Mouse (Mus musculus): Measurements from ENCODE around the gene Mc3r.

- TF ChIP-seq HCFC1 (IDR thresholded peaks at IDR 0.05; ENCODE audit: low read depth, low read length) (no peak), CHD1 (IDR thresholded peaks at IDR 0.05; ENCODE audit: low read depth, low read length) (no peak), MAFK (IDR thresholded peaks at IDR 0.05; ENCODE audit: insufficient replicate concordance, low read length) (no peak), CTCF (conservative IDR thresholded peaks at IDR 0.05 in 1 of 2, IDR thresholded peaks at IDR 0.05 in 1 of 2; ENCODE audit: low read depth in 2 of 2, low read length in 2 of 2) (no peak), ZKSCAN1 (IDR thresholded peaks at IDR 0.05; ENCODE audit: borderline replicate concordance, low read depth, low read length) (no peak), TCF12 (IDR thresholded peaks at IDR 0.05; ENCODE audit: low read depth, low read length) (no peak), UBTF (IDR thresholded peaks at IDR 0.05; ENCODE audit: low read depth, low read length) (no peak), ZC3H11A (IDR thresholded peaks at IDR 0.05; ENCODE audit: low read depth, low read length) (no peak), IRF4 (IDR thresholded peaks at IDR 0.05; ENCODE audit: low read depth, low read length) (no peak)
Measured at GRCm38 (mm10) chr2:172217886-172218285, 30.4 kb upstream of the Mc3r start.
